Mouse (Mus musculus): ENCODE measurements at regions not wholly inside any gene's neighbourhood (a gene's known extent, or its start where the extent isn't known, plus 50 kb on each side); places are given as distances from the start of the nearest gene placed in this dataset.

- TF ChIP-seq CTCF (IDR thresholded peaks at IDR 0.05; ENCODE audit: extremely low read depth, insufficient read depth, insufficient read length, insufficient replicate concordance) (no peak), POLR2A (IDR thresholded peaks at IDR 0.05; ENCODE audit: low read depth, low read length) (no peak)
Observed at GRCm38 (mm10) chr5:118316310-118317017, 71.4 kb downstream of the 2410131K14Rik start.
